ENCODE assay signal across 23 mouse cellular contexts in the genomic region with DNA sequence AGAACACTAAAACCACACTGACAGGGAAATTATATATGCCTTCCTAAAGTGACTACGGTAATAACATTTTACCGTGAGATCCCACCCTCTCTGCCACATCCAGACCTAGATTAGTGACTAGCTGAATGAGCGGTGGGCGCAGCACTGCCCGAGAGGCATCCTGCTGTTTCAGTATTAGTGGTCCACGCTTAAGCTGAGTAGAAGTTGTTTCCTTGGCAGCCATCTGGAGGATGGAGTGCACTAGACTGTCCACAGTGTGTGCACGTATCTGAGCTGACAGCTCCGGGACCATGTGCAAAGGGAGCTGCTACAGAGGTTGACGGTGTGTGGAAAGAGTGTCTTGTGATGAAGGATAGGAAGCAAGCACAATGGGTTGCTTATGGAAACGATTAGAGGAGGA. TPM values are rescaled to one million over a fixed set of nuclear protein-coding genes. Genes with fewer than 3 reads are reported as not detected.
DNase-seq lines count a peak whose midpoint lies in the region; ATAC-seq lines count a peak whose summit lies in the region.
"Had no signal": no experiment of that assay in that cellular context is flagged by ENCODE, and none has a peak within 500 bp of the region (broad histone marks: within the 10 kb centered on the region; RNA-seq: fewer than 3 reads in every experiment).

No protein-coding gene starts in this region.

- no peaks in the 10 kb centered on the region for H3K27me3 ChIP-seq in forebrain, embryonic 13.5 days
- no peaks in the 10 kb centered on the region for H3K27me3 ChIP-seq in forebrain, embryonic 10.5 days (ENCODE audit: poor library complexity, severe bottlenecking)
- H3K27me3 ChIP-seq in midbrain, embryonic 10.5 days (ENCODE audit: low read depth, poor library complexity, severe bottlenecking): no peaks in the 10 kb centered on the region
- no peaks in the 10 kb centered on the region for H3K27me3 ChIP-seq in midbrain, embryonic 14.5 days (ENCODE audit: control insufficient read depth, insufficient read depth, low read length)
- no peaks in the 10 kb centered on the region for H3K27me3 ChIP-seq in embryonic facial prominence, embryonic 14.5 days (replicated peaks; ENCODE audit: control insufficient read depth, insufficient read depth, low read length)
- H3K27me3 ChIP-seq: heart, embryonic 12.5 days; midbrain, embryonic 12.5 days had no signal

- H3K36me3 ChIP-seq in forebrain, embryonic 13.5 days (ENCODE audit: poor library complexity, severe bottlenecking): peaks cover 10% of the 10 kb centered on the region
- H3K36me3 ChIP-seq in forebrain, embryonic 10.5 days (replicated peaks): peaks cover 12% of the 10 kb centered on the region
- peaks cover 11% of the 10 kb centered on the region for H3K36me3 ChIP-seq in midbrain, embryonic 10.5 days
- H3K36me3 ChIP-seq in midbrain, embryonic 14.5 days (ENCODE audit: control insufficient read depth, insufficient read depth, low read length): peaks cover 3% of the 10 kb centered on the region; the same call in 1 of the 2 replicates
- 0 out of 2 replicates have a peak, but pooled peaks cover 9% of the 10 kb centered on the region for H3K36me3 ChIP-seq in embryonic facial prominence, embryonic 14.5 days (ENCODE audit: control insufficient read depth, insufficient read depth, low read length)
- H3K36me3 ChIP-seq: G1E had no signal

- H3K4me3 ChIP-seq in forebrain, embryonic 13.5 days: no peak overlapping the region
- no peak overlapping the region for H3K4me3 ChIP-seq in forebrain, embryonic 10.5 days
- H3K4me3 ChIP-seq in midbrain, embryonic 10.5 days: no peak overlapping the region
- H3K4me3 ChIP-seq in midbrain, embryonic 14.5 days (replicated peaks; ENCODE audit: low read depth, low read length): no peak overlapping the region
- H3K4me3 ChIP-seq in embryonic facial prominence, embryonic 14.5 days (ENCODE audit: low read depth, low read length): no peak overlapping the region
- H3K4me3 ChIP-seq: erythroblast, embryonic 14.5 days; heart, embryonic 12.5 days; midbrain, embryonic 12.5 days had no signal

- H3K27ac ChIP-seq in forebrain, embryonic 13.5 days: 0 out of 2 replicates have a peak overlapping the region, but pooled peaks have one; percentile 7
- no peak overlapping the region for H3K27ac ChIP-seq in forebrain, embryonic 10.5 days
- peak overlapping the region; percentile 23; the same call in 1 of the 2 replicates for H3K27ac ChIP-seq in midbrain, embryonic 10.5 days (replicated peaks)
- no peak overlapping the region for H3K27ac ChIP-seq in midbrain, embryonic 14.5 days (replicated peaks; ENCODE audit: low read depth, low read length)
- H3K27ac ChIP-seq in embryonic facial prominence, embryonic 14.5 days (replicated peaks; ENCODE audit: low read depth, low read length): 0 out of 2 replicates have a peak overlapping the region, but pooled peaks have one; percentile 78

- H3K4me2 ChIP-seq in forebrain, embryonic 13.5 days: no peak overlapping the region
- H3K4me2 ChIP-seq in midbrain, embryonic 14.5 days (ENCODE audit: low read length): no peak overlapping the region
- no peak overlapping the region for H3K4me2 ChIP-seq in embryonic facial prominence, embryonic 14.5 days (ENCODE audit: low read depth, low read length)
- H3K4me2 ChIP-seq: heart, embryonic 12.5 days; midbrain, embryonic 12.5 days had no signal

- no peaks in the 10 kb centered on the region for H3K9me3 ChIP-seq in forebrain, embryonic 13.5 days (replicated peaks)
- H3K9me3 ChIP-seq in forebrain, embryonic 10.5 days: no peaks in the 10 kb centered on the region
- H3K9me3 ChIP-seq in midbrain, embryonic 10.5 days (replicated peaks): no peaks in the 10 kb centered on the region
- H3K9me3 ChIP-seq in midbrain, embryonic 14.5 days (ENCODE audit: control insufficient read depth, low read length): no peaks in the 10 kb centered on the region
- no peaks in the 10 kb centered on the region for H3K9me3 ChIP-seq in embryonic facial prominence, embryonic 14.5 days (ENCODE audit: control insufficient read depth, low read length)
- H3K9me3 ChIP-seq: G1E; heart, embryonic 12.5 days; midbrain, embryonic 12.5 days had no signal

- H3K4me1 ChIP-seq in forebrain, embryonic 13.5 days: peaks cover 26% of the 10 kb centered on the region
- peaks cover 65% of the 10 kb centered on the region for H3K4me1 ChIP-seq in forebrain, embryonic 10.5 days
- peaks cover 62% of the 10 kb centered on the region for H3K4me1 ChIP-seq in midbrain, embryonic 10.5 days
- H3K4me1 ChIP-seq in midbrain, embryonic 14.5 days (ENCODE audit: control insufficient read depth, insufficient read depth, low read length): 0 out of 2 replicates have a peak, but pooled peaks cover 8% of the 10 kb centered on the region
- peaks cover 53% of the 10 kb centered on the region for H3K4me1 ChIP-seq in embryonic facial prominence, embryonic 14.5 days (ENCODE audit: control insufficient read depth, insufficient read depth, low read length)

- DNase-seq in forebrain, embryonic 10.5 days (ENCODE audit: extremely low spot score, low spot score): no peak
- DNase-seq in midbrain, embryonic 10.5 days (ENCODE audit: low spot score): no peak
- DNase-seq in midbrain, embryonic 14.5 days: no peak
- DNase-seq in embryonic facial prominence, embryonic 14.5 days (ENCODE audit: low spot score): peak; percentile 61
- peak; percentile 62 for DNase-seq in retina, postnatal 1 day
- DNase-seq in adrenal gland, postnatal 36 days: no peak
- DNase-seq: adrenal gland, postnatal 10 days; cerebellum, adult 11-12 months; heart, postnatal 14 days; kidney, adult 2 months; kidney, postnatal 10 days; lung, adult 2 months; lung, postnatal 36 days; right cerebral cortex, postnatal 14 days; spleen, adult 18-20 months; thymus, postnatal 36 days had no signal

- 70% methylated on average over 10 of the region's 10 CpGs for WGBS in forebrain, embryonic 13.5 days
- WGBS in forebrain, embryonic 10.5 days: 74% methylated on average over 10 of the region's 10 CpGs
- 76% methylated on average over 10 of the region's 10 CpGs for WGBS in midbrain, embryonic 10.5 days
- 57% methylated on average over 10 of the region's 10 CpGs for WGBS in midbrain, embryonic 14.5 days
- 48% methylated on average over 10 of the region's 10 CpGs for WGBS in embryonic facial prominence, embryonic 14.5 days

- ATAC-seq in forebrain, embryonic 13.5 days: 0 out of 2 replicates have a peak, but pooled peaks have one; percentile 8
- no peak for ATAC-seq in midbrain, embryonic 14.5 days (ENCODE audit: low FRiP score, low TSS enrichment)
- ATAC-seq in embryonic facial prominence, embryonic 14.5 days (ENCODE audit: low read depth): peak; percentile 5; the same call in 1 of the 2 replicates
- ATAC-seq: activated CD4-positive, CD25-positive, alpha-beta regulatory T cell, adult 4 months; inflammation-experienced regulatory T-cells, adult 6 months had no signal

- H3K9ac ChIP-seq in forebrain, embryonic 13.5 days: no peak overlapping the region
- no peak overlapping the region for H3K9ac ChIP-seq in midbrain, embryonic 14.5 days (replicated peaks; ENCODE audit: low read length)
- H3K9ac ChIP-seq in embryonic facial prominence, embryonic 14.5 days (ENCODE audit: low read depth, low read length): no peak overlapping the region
- H3K9ac ChIP-seq: heart, embryonic 12.5 days; midbrain, embryonic 12.5 days had no signal

RNA-seq across cellular contexts. Expression of gene Cnn3, which starts 39.5 kb away (rescaled TPM):
- polyA plus RNA-seq in forebrain, embryonic 13.5 days (2015; fragmentation: Nextera tagmentation; extraction: Ambion mirVana): 770 and 773 TPM in 2 replicates
- polyA plus RNA-seq in forebrain, embryonic 10.5 days (2016; fragmentation: Nextera tagmentation; extraction: Ambion mirVana): 843 and 904 TPM in 2 replicates
- polyA plus RNA-seq in midbrain, embryonic 10.5 days (2016; fragmentation: Nextera tagmentation; extraction: Ambion mirVana): 947 and 1,037 TPM in 2 replicates
- 417 and 560 TPM in 2 replicates for polyA plus RNA-seq in midbrain, embryonic 14.5 days (2014; fragmentation: Nextera tagmentation; extraction: Ambion mirVana)
- 870 and 944 TPM in 2 replicates for polyA plus RNA-seq in embryonic facial prominence, embryonic 14.5 days (2014; fragmentation: Nextera tagmentation; extraction: Ambion mirVana)
- 100 to 1,000 TPM; 284 to 529 TPM for total RNA-seq in adrenal gland, postnatal 36 days (2021)
- polyA plus RNA-seq: G1E had no signal

Comparison
In these comparisons a context has a peak if more than half of its experiments do, and no peak if none do; other contexts are left out.
1. H3K27ac ChIP-seq: peak in forebrain, embryonic 13.5 days (single experiment), midbrain, embryonic 10.5 days (single experiment) and embryonic facial prominence, embryonic 14.5 days (single experiment); none in forebrain, embryonic 10.5 days (single experiment) and midbrain, embryonic 14.5 days (single experiment).
2. DNase-seq: peak in embryonic facial prominence, embryonic 14.5 days (single experiment) and retina, postnatal 1 day (single experiment); none in forebrain, embryonic 10.5 days (single experiment), midbrain, embryonic 10.5 days (single experiment), midbrain, embryonic 14.5 days (single experiment) and adrenal gland, postnatal 36 days (0 of 2).